In genomic region chr6:37730500-37731239, GRCm38 (mm10) we compare ENCODE assay signal across 13 mouse cellular contexts.
A peak's percentile ranks its signal among the peaks of the same experiment; 100 is the strongest.
DNase-seq lines count a peak whose midpoint lies in the region; ATAC-seq lines count a peak whose summit lies in the region.
"Had no signal": no experiment of that assay in that cellular context is flagged by ENCODE, and none has a peak within 500 bp of the region (broad histone marks: within the 10 kb centered on the region; RNA-seq: fewer than 3 reads in every experiment).

No protein-coding gene starts in this region.

- no peaks in the 10 kb centered on the region for H3K27me3 ChIP-seq in heart, embryonic 12.5 days (replicated peaks)
- H3K27me3 ChIP-seq: forebrain, embryonic 12.5 days had no signal

- ATAC-seq in heart, embryonic 12.5 days (ENCODE audit: insufficient number of reproducible peaks, low FRiP score): no peak

- H3K27ac ChIP-seq in heart, embryonic 12.5 days (ENCODE audit: poor library complexity, severe bottlenecking): peak overlapping the region; percentile 3
- H3K27ac ChIP-seq: forebrain, embryonic 12.5 days had no signal

- no peak overlapping the region for H3K4me2 ChIP-seq in heart, embryonic 12.5 days
- H3K4me2 ChIP-seq: forebrain, embryonic 12.5 days had no signal

- H3K4me3 ChIP-seq in heart, embryonic 12.5 days: no peak overlapping the region
- H3K4me3 ChIP-seq: forebrain, embryonic 12.5 days had no signal

- WGBS in heart, embryonic 12.5 days: 69% methylated on average over 8 of the region's 8 CpGs

- no peaks in the 10 kb centered on the region for H3K36me3 ChIP-seq in heart, embryonic 12.5 days
- H3K36me3 ChIP-seq: forebrain, embryonic 12.5 days had no signal

- no peak for DNase-seq in heart, adult 18-20 months
- peak; percentile 47 for DNase-seq in 3T3-L1 (ENCODE audit: low read depth, low spot score)
- peak; percentile 24 for DNase-seq in embryo, embryonic 10.5 days (ENCODE audit: low spot score)
- peak; percentile 35 for DNase-seq in kidney, postnatal 10 days
- DNase-seq in right cerebral cortex, adult 18-20 months: no peak
- no peak for DNase-seq in gastrocnemius, postnatal 10 days
- no peak for DNase-seq in T-cell, adult 2 months (ENCODE audit: low spot score)
- DNase-seq: gastrocnemius, postnatal 36 days; layer of hippocampus, adult 9-11 months; left cerebral cortex, postnatal 4 days; thymus, postnatal 36 days had no signal

- H3K9me3 ChIP-seq in heart, embryonic 12.5 days (replicated peaks): peaks cover 3% of the 10 kb centered on the region; the same call in 1 of the 2 replicates
- H3K9me3 ChIP-seq: forebrain, embryonic 12.5 days had no signal

- no peak overlapping the region for H3K9ac ChIP-seq in heart, embryonic 12.5 days
- H3K9ac ChIP-seq: forebrain, embryonic 12.5 days had no signal

- peaks cover 13% of the 10 kb centered on the region for H3K4me1 ChIP-seq in heart, embryonic 12.5 days (replicated peaks)

Comparison
In these comparisons a context has a peak if more than half of its experiments do, and no peak if none do; other contexts are left out.
1. DNase-seq: peak in 3T3-L1 (single experiment), embryo, embryonic 10.5 days (single experiment) and kidney, postnatal 10 days (single experiment); none in heart, adult 18-20 months (0 of 2), right cerebral cortex, adult 18-20 months (single experiment), gastrocnemius, postnatal 10 days (single experiment) and T-cell, adult 2 months (single experiment).